Mouse (Mus musculus) testis, adult 2 months (tissue): ENCODE data around the gene Nob1. TPM values are rescaled to one million over a fixed set of nuclear protein-coding genes. Genes with fewer than 3 reads are reported as not detected.

ENCODE experiments used
- H3K27ac ChIP-seq: fragments of 200-500 bp; 2 replicates; pipeline ENCODE4 v1.5.1; 2012; ENCODE audit warnings: low read depth, low read length; ENCODE audit not compliant: control insufficient read depth, insufficient read depth
- H3K27me3 ChIP-seq: fragments of 200-500 bp; 2 replicates; pipeline ENCODE4 v1.6.1; 2012; ENCODE audit warnings: mild to moderate bottlenecking, low read length, moderate library complexity; ENCODE audit not compliant: control insufficient read depth, insufficient read depth
- H3K36me3 ChIP-seq: fragments of 200-500 bp; 2 replicates; pipeline ENCODE4 v1.6.1; 2012; ENCODE audit warnings: mild to moderate bottlenecking, low read length; ENCODE audit not compliant: control insufficient read depth, insufficient read depth
- H3K4me1 ChIP-seq: fragments of 200-500 bp; 2 replicates; pipeline ENCODE4 v1.6.1; 2012; ENCODE audit warnings: low read length; ENCODE audit not compliant: control insufficient read depth, insufficient read depth
- H3K4me3 ChIP-seq: fragments of 200-500 bp; 2 replicates; pipeline ENCODE4 v1.5.1; 2012; ENCODE audit warnings: low read depth, mild to moderate bottlenecking, low read length, moderate library complexity, mixed read lengths; ENCODE audit not compliant: control insufficient read depth
- CTCF ChIP-seq: fragments of 200-500 bp; IDR thresholded peaks from 2 replicates; pipeline ENCODE4 v1.5.1; 2012; ENCODE audit warnings: low read depth, mild to moderate bottlenecking, inconsistent platforms, low read length, moderate library complexity; ENCODE audit not compliant: control insufficient read depth, insufficient read depth, insufficient replicate concordance
- POLR2A ChIP-seq: fragments of 200-500 bp; IDR thresholded peaks from 2 replicates; pipeline ENCODE4 v1.6.1; 2012; ENCODE audit warnings: low read depth, mild to moderate bottlenecking, inconsistent platforms, low read length, moderate library complexity; ENCODE audit not compliant: control insufficient read depth
- polyA plus RNA-seq: library from polyadenylated mRNA; depleted of rRNA; stranded (reverse); fragments of >200 nt; gene quantifications from 2 replicates; pipeline ENCODE4 v1.2.3, GENCODE M21; 2012

Nob1 gene
- polyA plus RNA-seq, 1 experiment, result 15.3 TPM

- no peaks in the 10 kb centered on the region; the same call in 1 of the 2 replicates for H3K36me3 ChIP-seq
- no peak overlapping the region for H3K27ac ChIP-seq
- H3K4me3 ChIP-seq, result no peak overlapping the region
- no peaks in the 10 kb centered on the region for H3K27me3 ChIP-seq
- H3K4me1 ChIP-seq, result peaks cover 11% of the 10 kb centered on the region
- TF ChIP-seq CTCF (no peak), POLR2A (no peak)
These were observed 18.9 kb downstream of the Nob1 start for GRCm38 (mm10) chr8:107405935-107406334.

DNA sequence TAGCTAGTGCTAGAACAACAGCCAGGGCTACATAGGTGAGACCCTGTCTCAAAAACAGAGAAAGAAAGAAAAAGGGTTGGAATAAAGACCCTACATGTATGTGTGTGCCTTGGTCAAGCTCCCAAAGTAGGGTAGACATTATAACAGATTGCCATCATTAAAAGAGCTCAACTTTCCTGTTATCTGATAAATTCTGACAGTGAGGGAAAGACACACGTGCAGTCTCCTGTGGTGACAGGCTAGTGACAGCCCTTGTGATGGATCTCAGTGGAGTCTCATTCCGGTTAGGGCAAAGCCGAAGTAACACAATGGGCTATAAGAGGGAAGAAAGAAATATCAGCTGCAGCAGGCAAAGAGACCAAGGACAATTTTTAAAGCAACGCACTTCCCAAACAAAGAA lies 20.8 kb downstream of the Nob1 start:
- TF ChIP-seq POLR2A (no peak), CTCF (no peak)
- Histone ChIP-seq H3K27me3 (no peaks in the 10 kb centered on the region), H3K27ac (no peak overlapping the region), H3K4me3 (no peak overlapping the region), H3K36me3 (no peaks in the 10 kb centered on the region; the same call in 1 of the 2 replicates), H3K4me1 (peaks cover 11% of the 10 kb centered on the region)

DNA sequence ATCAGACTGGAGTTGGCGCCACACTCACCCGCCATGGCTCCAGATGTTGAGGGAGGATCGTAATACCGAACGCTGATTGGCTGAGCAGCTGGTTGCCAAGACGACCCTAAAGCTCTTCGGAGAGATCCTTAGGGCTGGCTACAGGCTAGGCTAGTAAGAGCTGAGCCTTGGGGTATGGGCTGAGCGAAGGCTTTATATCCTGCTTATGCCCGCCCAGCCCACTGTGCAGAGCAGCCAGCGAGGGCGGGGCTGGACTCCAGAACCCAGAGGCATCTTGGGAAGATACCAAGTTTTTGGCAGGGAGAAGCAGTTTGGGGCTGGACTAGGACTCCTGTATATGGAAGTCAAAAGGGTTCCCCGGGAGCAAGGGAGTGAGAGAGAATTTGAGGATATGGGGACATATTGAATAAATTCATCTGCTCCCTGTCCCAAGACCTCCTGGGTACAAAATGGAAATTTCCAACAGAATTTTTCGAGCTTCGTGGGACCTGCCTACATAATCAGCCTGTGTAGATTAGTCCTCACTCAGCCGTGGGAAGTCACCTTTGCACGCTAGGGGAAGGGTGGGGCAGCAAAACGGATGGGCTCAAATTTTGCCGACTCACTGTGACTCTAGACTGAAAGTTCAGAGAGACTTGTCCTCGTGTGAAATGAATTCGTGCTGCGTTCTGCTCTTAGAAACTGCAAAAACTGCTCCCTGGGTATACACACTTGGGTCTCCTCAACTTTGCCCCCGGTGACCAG lies 21.6 kb downstream of the Nob1 start, which contains the start of gene Nqo1:
Gene Nqo1 (minus strand): TSS at position 169 of the 744 bp plus-strand sequence.
- Histone ChIP-seq H3K27ac (peak within 1 kb of the TSS; percentile 7; the same call in 1 of the 2 replicates), H3K4me3 (peak within 1 kb of the TSS; percentile 66), H3K4me1 (peaks cover 11% of the 10 kb centered on the region), H3K27me3 (no peaks in the 10 kb centered on the region), H3K36me3 (no peaks in the 10 kb centered on the region)
- TF ChIP-seq CTCF, result no peak
- TF ChIP-seq POLR2A, result peak; percentile 42; the same call in 1 of the 2 replicates

- Histone ChIP-seq H3K36me3 (no peaks in the 10 kb centered on the region), H3K4me1 (peaks cover 13% of the 10 kb centered on the region), H3K27ac (no peak overlapping the region), H3K27me3 (no peaks in the 10 kb centered on the region), H3K4me3 (no peak overlapping the region)
- no peak for TF ChIP-seq POLR2A
- no peak for TF ChIP-seq CTCF
These were observed 23.0 kb downstream of the Nob1 start for GRCm38 (mm10) chr8:107401866-107402265.

GRCm38 (mm10) chr8:107399495-107399894 lies 25.4 kb downstream of the Nob1 start:
- Histone ChIP-seq H3K27me3 (no peaks in the 10 kb centered on the region), H3K4me1 (peaks cover 13% of the 10 kb centered on the region), H3K36me3 (no peaks in the 10 kb centered on the region), H3K4me3 (no peak overlapping the region), H3K27ac (no peak overlapping the region)
- TF ChIP-seq CTCF (no peak), POLR2A (no peak)

GRCm38 (mm10) chr8:107397665-107398064 lies 27.2 kb downstream of the Nob1 start:
- TF ChIP-seq POLR2A, result no peak
- no peak for TF ChIP-seq CTCF
- no peak overlapping the region for H3K27ac ChIP-seq

DNA sequence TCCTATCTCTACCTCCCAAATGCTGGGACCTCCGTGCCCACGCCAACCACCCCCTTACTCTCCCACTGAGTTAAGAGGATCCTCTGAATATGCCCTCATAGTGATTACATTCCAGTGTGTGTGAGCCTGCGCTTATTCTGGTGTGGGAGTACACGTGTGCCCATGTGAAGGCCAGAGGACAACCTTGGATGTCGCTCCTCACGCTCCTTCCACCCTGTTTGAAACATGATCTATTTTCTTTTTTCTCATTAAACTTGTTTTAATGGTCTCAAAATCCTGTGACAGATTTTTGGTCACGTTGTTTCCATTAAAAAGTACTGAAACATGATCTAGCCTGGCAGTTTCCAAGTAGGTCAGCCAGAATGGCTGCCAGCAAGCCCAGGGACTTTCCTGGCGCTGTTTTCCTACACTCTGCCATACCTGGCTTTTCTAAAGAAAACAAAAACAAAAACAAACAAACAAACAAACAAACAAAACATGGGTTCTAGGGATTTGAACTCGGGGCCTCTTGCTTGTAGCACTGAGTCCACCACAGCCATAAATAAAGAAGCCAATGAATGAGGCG lies 28.7 kb downstream of the Nob1 start:
- Histone ChIP-seq H3K27me3 (no peaks in the 10 kb centered on the region), H3K4me1 (peaks cover 2% of the 10 kb centered on the region; the same call in 1 of the 2 replicates), H3K27ac (no peak overlapping the region), H3K36me3 (no peaks in the 10 kb centered on the region), H3K4me3 (no peak overlapping the region)
- TF ChIP-seq CTCF (no peak), POLR2A (no peak)

More at GRCm38 (mm10) chr8:107397665-107398064, 27.2 kb downstream of the Nob1 start:
- peaks cover 2% of the 10 kb centered on the region; the same call in 1 of the 2 replicates for H3K4me1 ChIP-seq
- H3K27me3 ChIP-seq, result no peaks in the 10 kb centered on the region
- H3K4me3 ChIP-seq, result no peak overlapping the region
- no peaks in the 10 kb centered on the region for H3K36me3 ChIP-seq
